Mouse (Mus musculus): Measurements from ENCODE around the gene Tent2. TPM values are rescaled to one million over a fixed set of nuclear protein-coding genes. Genes with fewer than 3 reads are reported as not detected.

Gene Tent2
- polyA plus RNA-seq, 2 experiments: 23.3 to 35.8 TPM

DNA sequence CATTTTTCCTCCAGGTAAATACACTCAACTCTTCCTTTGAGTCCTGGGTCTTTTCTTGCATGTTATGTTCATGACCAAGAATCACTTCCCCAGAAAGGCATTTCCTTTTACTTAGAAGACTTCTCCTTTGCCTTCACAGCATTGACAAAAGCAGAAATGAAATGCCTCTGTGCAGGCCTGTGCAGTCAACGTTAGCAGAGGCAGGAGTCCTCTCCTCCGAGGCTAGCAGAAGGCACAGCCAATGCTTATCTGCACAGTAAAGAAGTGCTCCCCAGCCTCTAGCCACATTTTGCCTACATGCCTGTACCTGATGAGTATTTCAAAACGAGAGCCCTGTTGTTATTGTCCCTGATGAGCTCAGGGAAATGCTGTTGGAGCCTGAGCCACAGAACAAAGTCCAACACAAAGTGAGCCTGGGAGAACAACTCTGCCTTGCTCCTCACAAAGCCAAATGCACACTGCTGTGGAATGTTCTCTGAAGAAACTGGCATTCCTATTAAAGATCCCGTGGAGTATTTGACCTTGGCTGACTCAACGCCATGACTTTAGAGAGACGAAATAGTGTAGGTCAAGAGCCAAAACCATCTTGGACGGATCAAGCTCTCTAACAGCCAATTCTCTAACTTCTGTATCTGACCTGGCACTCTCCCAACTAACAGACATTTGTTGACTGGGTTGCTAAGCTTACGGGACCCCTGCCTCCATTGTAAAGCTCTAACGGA is 45.7 kb upstream of the Tent2 start:
- no peak overlapping the region for H3K9ac ChIP-seq (replicated peaks)
- DNase-seq (ENCODE audit: low read depth in 3 of 3, low spot score in 3 of 3): no peak
- H3K36me3 ChIP-seq (replicated peaks; ENCODE audit: control insufficient read depth, insufficient read depth, low read depth): no peaks in the 10 kb centered on the region
- peaks cover 24 to 31% of the 10 kb centered on the region in 2 experiments for H3K4me1 ChIP-seq (replicated peaks; ENCODE audit: control insufficient read depth in 2 of 2, insufficient read depth in 2 of 2, low read length in 1 of 2)
- no peak overlapping the region for H3K4me3 ChIP-seq (ENCODE audit: insufficient read depth in 1 of 2, low read depth in 2 of 2, low read length in 2 of 2)
- 52% methylated on average over 9 of the region's 9 CpGs for WGBS (ENCODE audit: insufficient replicate concordance)
- peak overlapping the region; percentile 57 for H3K27ac ChIP-seq
- H3K4me2 ChIP-seq (ENCODE audit: low read depth): no peak overlapping the region
- 0 out of 2 replicates have a peak, but pooled peaks have one; percentile 28 for ATAC-seq (ENCODE audit: insufficient read depth)
- no peaks in the 10 kb centered on the region for H3K27me3 ChIP-seq (ENCODE audit: control insufficient read depth, insufficient read depth, low read length)
- no peaks in the 10 kb centered on the region for H3K9me3 ChIP-seq (ENCODE audit: control insufficient read depth, low read length)
- TF ChIP-seq CTCF (IDR thresholded peaks at IDR 0.05; ENCODE audit: low read depth) (no peak), EP300 (IDR thresholded peaks at IDR 0.05; ENCODE audit: low read depth) (no peak)

DNA sequence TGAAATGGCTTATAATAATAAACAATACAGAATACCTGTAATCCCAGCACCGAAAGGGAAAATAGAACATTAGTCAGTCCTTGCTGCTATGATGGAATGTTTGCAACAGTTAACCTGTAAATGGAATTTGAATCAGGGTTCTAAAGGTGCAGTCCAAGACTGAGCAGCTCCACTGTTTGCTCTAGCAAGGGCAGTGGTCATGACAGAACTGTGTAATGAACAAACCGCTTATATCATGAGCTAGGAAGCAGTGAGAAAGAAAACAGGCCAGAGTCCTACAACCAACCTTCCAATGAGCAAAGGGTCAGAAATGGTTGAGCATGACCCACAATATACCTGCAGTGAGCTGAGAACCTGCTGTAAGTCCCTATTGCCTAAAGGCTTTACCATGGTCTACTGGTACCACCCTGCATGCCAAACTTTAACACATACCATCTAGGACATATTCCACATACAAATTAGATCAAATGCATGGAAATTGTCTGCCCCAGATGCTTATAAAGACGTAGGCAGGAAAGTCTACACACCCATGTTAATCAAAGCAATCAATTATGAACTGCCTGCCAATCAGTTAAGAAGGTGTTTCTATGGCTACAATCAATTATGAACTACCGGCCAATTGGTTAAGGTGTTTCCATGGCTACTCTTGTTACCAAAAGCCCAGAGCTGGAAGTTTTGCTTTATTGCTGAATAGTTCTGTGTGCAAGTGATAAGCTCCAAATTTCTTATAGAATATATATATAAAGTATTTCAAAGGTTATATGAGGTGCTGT is 42.3 kb upstream of the Tent2 start:
- TF ChIP-seq CTCF (IDR thresholded peaks at IDR 0.05; ENCODE audit: low read depth) (no peak), EP300 (IDR thresholded peaks at IDR 0.05; ENCODE audit: low read depth) (no peak)
- DNase-seq (ENCODE audit: low read depth in 3 of 3, low spot score in 3 of 3) (no peak), ATAC-seq (ENCODE audit: insufficient read depth) (peak; percentile 36)
- Histone ChIP-seq H3K27me3 (ENCODE audit: control insufficient read depth, insufficient read depth, low read length) (no peaks in the 10 kb centered on the region), H3K4me1 (replicated peaks; ENCODE audit: control insufficient read depth in 2 of 2, insufficient read depth in 2 of 2, low read length in 1 of 2) (peaks cover 19 to 27% of the 10 kb centered on the region in 2 experiments), H3K36me3 (replicated peaks; ENCODE audit: control insufficient read depth, insufficient read depth, low read depth) (no peaks in the 10 kb centered on the region), H3K9ac (replicated peaks) (no peak overlapping the region), H3K4me2 (ENCODE audit: low read depth) (no peak overlapping the region), H3K27ac (no peak overlapping the region), H3K9me3 (ENCODE audit: control insufficient read depth, low read length) (no peaks in the 10 kb centered on the region), H3K4me3 (ENCODE audit: insufficient read depth in 1 of 2, low read depth in 2 of 2, low read length in 2 of 2) (no peak overlapping the region)
- WGBS (ENCODE audit: insufficient replicate concordance): 70% methylated on average over 4 of the region's 4 CpGs

DNA sequence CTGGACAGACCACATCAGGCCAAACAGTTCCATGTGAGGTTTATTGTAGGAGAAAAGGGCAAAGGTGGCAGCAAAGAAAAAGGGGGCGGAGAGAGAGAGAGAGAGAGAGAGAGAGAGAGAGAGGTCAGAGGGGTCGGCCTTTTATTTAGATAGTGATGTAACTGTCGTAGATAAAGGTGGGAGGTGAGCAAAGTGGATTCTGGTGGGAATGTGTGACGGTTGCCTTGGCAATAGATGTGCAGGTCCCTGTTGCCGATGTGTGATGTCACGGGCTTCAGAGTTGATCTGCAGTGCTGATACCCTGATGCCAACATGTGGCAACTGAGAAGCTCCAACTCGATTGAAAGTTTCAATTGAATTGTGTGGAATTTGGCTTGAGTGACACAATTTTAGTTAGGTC is 40.1 kb upstream of the Tent2 start:
- H3K4me1 ChIP-seq (replicated peaks; ENCODE audit: control insufficient read depth in 2 of 2, insufficient read depth in 2 of 2, low read length in 1 of 2): peaks cover 0 to 6% of the 10 kb centered on the region in 2 experiments; a peak in 3 of 4 replicates
- 67% methylated on average over 7 of the region's 7 CpGs for WGBS (ENCODE audit: insufficient replicate concordance)

DNA sequence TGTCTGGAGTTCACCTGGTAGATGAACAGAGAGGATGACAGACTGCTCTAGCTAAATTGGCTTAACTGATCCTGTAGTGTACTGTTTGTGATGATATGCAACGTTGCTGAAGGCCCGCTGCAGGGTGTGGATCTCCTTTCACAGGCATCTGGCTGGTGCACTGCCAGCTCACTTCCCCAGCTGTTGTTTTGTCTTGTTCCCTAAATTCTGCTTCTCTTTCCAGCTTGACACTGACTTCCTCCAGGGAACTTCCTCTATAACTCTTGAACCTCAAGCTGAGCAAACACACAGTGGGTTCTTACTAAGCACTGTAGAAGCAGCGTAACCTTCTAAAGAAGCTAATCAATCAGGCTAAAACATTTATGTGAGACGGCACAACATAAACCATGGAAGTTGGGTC is 38.8 kb upstream of the Tent2 start:
- WGBS (ENCODE audit: insufficient replicate concordance): 35% methylated on average over 4 of the region's 4 CpGs
- Histone ChIP-seq H3K4me3 (ENCODE audit: insufficient read depth in 1 of 2, low read depth in 2 of 2, low read length in 2 of 2) (no peak overlapping the region), H3K27me3 (ENCODE audit: control insufficient read depth, insufficient read depth, low read length) (no peaks in the 10 kb centered on the region), H3K4me1 (replicated peaks; ENCODE audit: control insufficient read depth in 2 of 2, insufficient read depth in 2 of 2, low read length in 1 of 2) (peaks cover 0 to 6% of the 10 kb centered on the region in 2 experiments; a peak in 3 of 4 replicates), H3K9me3 (ENCODE audit: control insufficient read depth, low read length) (no peaks in the 10 kb centered on the region), H3K27ac (no peak overlapping the region), H3K36me3 (replicated peaks; ENCODE audit: control insufficient read depth, insufficient read depth, low read depth) (no peaks in the 10 kb centered on the region), H3K4me2 (ENCODE audit: low read depth) (no peak overlapping the region), H3K9ac (replicated peaks) (no peak overlapping the region)
- no peak for TF ChIP-seq CTCF (IDR thresholded peaks at IDR 0.05; ENCODE audit: low read depth)
- TF ChIP-seq EP300 (IDR thresholded peaks at IDR 0.05; ENCODE audit: low read depth): no peak
- DNase-seq (ENCODE audit: low read depth in 3 of 3, low spot score in 3 of 3) (no peak), ATAC-seq (ENCODE audit: insufficient read depth) (peak; percentile 29; the same call in 1 of the 2 replicates)

More for the DNA sequence above, 40.1 kb upstream of the Tent2 start:
- ATAC-seq (ENCODE audit: insufficient read depth) (peak; percentile 42; the same call in 1 of the 2 replicates), DNase-seq (ENCODE audit: low read depth in 3 of 3, low spot score in 3 of 3) (no peak)
- H3K27ac ChIP-seq: no peak overlapping the region
- no peaks in the 10 kb centered on the region for H3K27me3 ChIP-seq (ENCODE audit: control insufficient read depth, insufficient read depth, low read length)
- no peak overlapping the region for H3K4me2 ChIP-seq (ENCODE audit: low read depth)
- H3K36me3 ChIP-seq (replicated peaks; ENCODE audit: control insufficient read depth, insufficient read depth, low read depth): no peaks in the 10 kb centered on the region
- no peak for TF ChIP-seq EP300 (IDR thresholded peaks at IDR 0.05; ENCODE audit: low read depth)
- H3K4me3 ChIP-seq (ENCODE audit: insufficient read depth in 1 of 2, low read depth in 2 of 2, low read length in 2 of 2): no peak overlapping the region
- no peaks in the 10 kb centered on the region for H3K9me3 ChIP-seq (ENCODE audit: control insufficient read depth, low read length)
- H3K9ac ChIP-seq (replicated peaks): no peak overlapping the region

DNA sequence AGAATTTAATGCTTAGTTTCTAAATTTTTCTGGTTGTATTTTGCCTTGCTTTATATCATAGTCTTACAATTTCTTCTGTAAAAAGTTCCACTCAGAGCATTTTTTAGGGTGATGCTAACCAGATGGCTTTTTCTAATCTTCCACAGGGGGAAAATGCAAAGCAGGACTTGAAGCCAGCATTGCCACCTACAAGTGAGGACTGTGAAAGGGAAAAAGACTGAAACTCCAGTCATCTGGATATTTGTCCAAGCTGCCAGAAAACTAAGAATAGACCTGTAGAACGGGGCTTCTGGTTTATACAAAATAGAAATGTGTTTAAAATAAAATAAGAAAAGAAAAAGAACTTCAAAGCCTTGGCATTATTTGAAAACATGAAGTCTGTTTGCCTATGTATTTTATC is 19.6 kb upstream of the Tent2 start:
- no peak overlapping the region for H3K4me3 ChIP-seq (ENCODE audit: insufficient read depth in 1 of 2, low read depth in 2 of 2, low read length in 2 of 2)
- no peaks in the 10 kb centered on the region for H3K36me3 ChIP-seq (replicated peaks; ENCODE audit: control insufficient read depth, insufficient read depth, low read depth)
- TF ChIP-seq EP300 (IDR thresholded peaks at IDR 0.05; ENCODE audit: low read depth): no peak
- no peaks in the 10 kb centered on the region for H3K4me1 ChIP-seq (replicated peaks; ENCODE audit: control insufficient read depth in 2 of 2, insufficient read depth in 2 of 2, low read length in 1 of 2)
- DNase-seq (ENCODE audit: low read depth in 3 of 3, low spot score in 3 of 3) (no peak), ATAC-seq (ENCODE audit: insufficient read depth) (no peak)
- H3K9ac ChIP-seq (replicated peaks): no peak overlapping the region
- WGBS (ENCODE audit: insufficient replicate concordance): 55% methylated on average over 1 of the region's 1 CpGs
- H3K27ac ChIP-seq: no peak overlapping the region
- no peaks in the 10 kb centered on the region for H3K27me3 ChIP-seq (ENCODE audit: control insufficient read depth, insufficient read depth, low read length)
- H3K9me3 ChIP-seq (ENCODE audit: control insufficient read depth, low read length): no peaks in the 10 kb centered on the region
- H3K4me2 ChIP-seq (ENCODE audit: low read depth): no peak overlapping the region

All from liver, embryonic 14.5 days (tissue).